29 mouse cellular contexts compared by ENCODE assay signal in genomic region chr2:153009192-153009973, GRCm38 (mm10). TPM values are rescaled to one million over a fixed set of nuclear protein-coding genes. Genes with fewer than 3 reads are reported as not detected.
DNase-seq lines count a peak whose midpoint lies in the region; ATAC-seq and TF ChIP-seq lines count a peak whose summit lies in the region.
"Had no signal": no experiment of that assay in that cellular context is flagged by ENCODE, and none has a peak within 500 bp of the region (broad histone marks: within the 10 kb centered on the region; RNA-seq: fewer than 3 reads in every experiment).

No protein-coding gene starts in this region.

- H3ac ChIP-seq in myocyte (ENCODE audit: control insufficient read depth, insufficient read length), result no peak overlapping the region

- H3K36me3 ChIP-seq in myocyte (ENCODE audit: control insufficient read depth, insufficient read depth), result peaks cover 32% of the 10 kb centered on the region

- peaks cover 22% of the 10 kb centered on the region for H3K79me2 ChIP-seq in myocyte (ENCODE audit: control insufficient read depth, insufficient read depth)

- ATAC-seq in cerebellum, adult (ENCODE audit: insufficient number of reproducible peaks, low FRiP score, low TSS enrichment), result 0 out of 2 replicates have a peak, but pooled peaks have one; percentile 50
- ATAC-seq: forebrain, embryonic 16.5 days; liver, postnatal 0 days; midbrain, embryonic 13.5 days had no signal

- no peak overlapping the region for H3K4me2 ChIP-seq in myocyte (ENCODE audit: low read depth)
- H3K4me2 ChIP-seq: heart, embryonic 13.5 days; kidney, embryonic 15.5 days; midbrain, embryonic 13.5 days; neural tube, embryonic 12.5 days had no signal

- no peak for TF ChIP-seq POLR2A in myocyte (IDR thresholded peaks at IDR 0.05; ENCODE audit: insufficient read length, low read depth)

- DNase-seq in cerebellum, postnatal 4 days (ENCODE audit: low spot score in 2 of 2), result no peak
- DNase-seq in testis, postnatal 14 days (ENCODE audit: low spot score), result peak; percentile 19
- DNase-seq in testis, postnatal 10 days (ENCODE audit: low spot score), result no peak
- DNase-seq in cerebellum, adult 9-10 months, result peak; percentile 71
- no peak for DNase-seq in heart, adult 9 months (ENCODE audit: low spot score in 2 of 2)
- no peak for DNase-seq in thymus, postnatal 14 days
- DNase-seq: adrenal gland, postnatal 10 days; embryo, embryonic 11 days; gastrocnemius, postnatal 25 days; heart, adult 18-20 months; heart, postnatal 14 days; kidney, adult 11 months; layer of hippocampus, adult 9-11 months; left cerebral cortex, postnatal 4 days; liver, postnatal 0 days; lung, postnatal 10 days; right cerebral cortex, postnatal 14 days; thymus, postnatal 25 days had no signal

- no peaks in the 10 kb centered on the region for H3K27me3 ChIP-seq in myocyte (ENCODE audit: control insufficient read depth, insufficient read depth, insufficient read length)
- H3K27me3 ChIP-seq: heart, embryonic 13.5 days; kidney, embryonic 15.5 days; midbrain, embryonic 13.5 days; neural tube, embryonic 12.5 days had no signal

- no peak overlapping the region for H3K4me3 ChIP-seq in myocyte
- H3K4me3 ChIP-seq: forebrain, embryonic 10.5 days; heart, embryonic 13.5 days; kidney, embryonic 15.5 days; left cerebral cortex, adult 2 months; midbrain, embryonic 13.5 days; neural tube, embryonic 12.5 days had no signal

TF ChIP-seq in myocyte, 11 proteins besides CTCF, POLR2A, EP300 and RAD21:
- no peak for TF ChIP-seq CEBPB (IDR thresholded peaks at IDR 0.05; ENCODE audit: insufficient read depth, poor library complexity, severe bottlenecking)
- no peak for TF ChIP-seq SRF (IDR thresholded peaks at IDR 0.05; ENCODE audit: control insufficient read depth, insufficient read length, low read depth)
- TF ChIP-seq MAX (IDR thresholded peaks at IDR 0.05; ENCODE audit: low read depth), result no peak
- peak in 2 of 3 experiments; percentile 87 to 88 for TF ChIP-seq MYOD1 (IDR thresholded peaks at IDR 0.05; ENCODE audit: control insufficient read depth in 1 of 3, insufficient read length in 2 of 3, low read depth in 2 of 3)
- no peak for TF ChIP-seq E2F4 (IDR thresholded peaks at IDR 0.05; ENCODE audit: insufficient read depth)
- no peak for TF ChIP-seq USF1 (IDR thresholded peaks at IDR 0.05; ENCODE audit: low read depth)
- no peak for TF ChIP-seq REST (IDR thresholded peaks at IDR 0.05; ENCODE audit: insufficient read depth, insufficient read length)
- no peak for TF ChIP-seq TCF3 (IDR thresholded peaks at IDR 0.05; ENCODE audit: insufficient read length, low read depth)
- no peak for TF ChIP-seq POLR2AphosphoS2 (IDR thresholded peaks at IDR 0.05; ENCODE audit: insufficient read length, low read depth)
- peak in 1 of 3 experiments; percentile 64 for TF ChIP-seq MYOG (IDR thresholded peaks at IDR 0.05; ENCODE audit: control insufficient read depth in 1 of 3, insufficient read depth in 1 of 3, insufficient read length in 2 of 3, low read depth in 2 of 3)
- TF ChIP-seq TCF12 (IDR thresholded peaks at IDR 0.05; ENCODE audit: insufficient read depth, poor library complexity, severe bottlenecking), result no peak

RNA-seq across cellular contexts. Expression of gene Pdrg1, which starts 5.8 kb away (rescaled TPM):
- 79.6 TPM for polyA plus RNA-seq in myocyte (2012; fragmentation: generic; extraction: Trizol)

RNA-seq across cellular contexts. Expression of gene Xkr7, which starts 22.3 kb away (rescaled TPM):
- not detected for polyA plus RNA-seq in myocyte (2012; fragmentation: generic; extraction: Trizol)
- polyA plus RNA-seq: heart, embryonic 13.5 days; kidney, embryonic 15.5 days; liver, adult 2 months; liver, postnatal 0 days; stomach, postnatal 0 days had no signal

RNA-seq across cellular contexts. Expression of gene Ttll9, which starts 47.1 kb away (rescaled TPM):
- polyA plus RNA-seq in myocyte (2012; fragmentation: generic; extraction: Trizol), result not detected
- polyA plus RNA-seq: stomach, postnatal 0 days had no signal

RNA-seq across cellular contexts. Expression of gene Ccm2l, which starts 56.4 kb away (rescaled TPM):
- polyA plus RNA-seq in myocyte (2012; fragmentation: generic; extraction: Trizol), result not detected

RNA-seq across cellular contexts. Expression of gene Dusp15, which starts 57.9 kb away (rescaled TPM):
- 0.02 TPM for polyA plus RNA-seq in myocyte (2012; fragmentation: generic; extraction: Trizol)
- polyA plus RNA-seq: liver, adult 2 months; liver, postnatal 0 days had no signal

Comparison
In these comparisons a context has a peak if more than half of its experiments do, and no peak if none do; other contexts are left out.
1. DNase-seq: peak in testis, postnatal 14 days (single experiment) and cerebellum, adult 9-10 months (single experiment); none in cerebellum, postnatal 4 days (0 of 2), testis, postnatal 10 days (single experiment), heart, adult 9 months (0 of 2) and thymus, postnatal 14 days (single experiment).